Mouse (Mus musculus): ENCODE measurements around the gene Utp14b.

DNA sequence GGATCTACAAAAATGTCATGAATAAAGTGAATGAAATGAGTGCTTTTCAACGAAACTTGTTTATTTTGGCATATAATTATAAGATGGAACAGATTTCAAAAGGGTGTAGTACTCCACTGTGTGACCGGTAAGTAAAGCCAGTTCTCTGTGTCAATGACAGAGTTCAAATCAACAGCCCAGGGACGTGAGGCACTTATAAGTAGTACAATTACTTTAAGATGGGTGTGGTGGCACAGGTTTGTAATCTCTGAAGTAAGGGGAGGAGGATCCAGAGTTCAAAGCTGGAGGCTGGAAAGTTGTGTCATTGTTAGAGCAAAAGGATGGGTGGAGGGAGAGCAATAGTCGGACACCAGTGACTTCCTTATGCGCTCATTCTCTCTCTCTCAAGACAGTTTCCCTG lies 39.1 kb downstream of the Utp14b start:
- TF ChIP-seq TAL1 (conservative IDR thresholded peaks at IDR 0.05; ENCODE audit: low read depth, low read length) (no peak), CTCF (IDR thresholded peaks at IDR 0.05; ENCODE audit: low read depth, low read length) (no peak)

Measured in G1E (cell line).